Mouse (Mus musculus) lung, embryonic 16.5 days (tissue): ENCODE measurements at regions not wholly inside any gene's neighbourhood (a gene's known extent, or its start where the extent isn't known, plus 50 kb on each side); places are given as distances from the start of the nearest gene placed in this dataset.
A peak's percentile ranks its signal among the peaks of the same experiment; 100 is the strongest.

ENCODE experiments used
- ATAC-seq: fragments of 200-750 bp; cut with Nextera tagmentation; 2 replicates; pipeline ENCODE4 v1.8.0; 2017; ENCODE audit warnings: low read depth, mild to moderate bottlenecking, moderate library complexity
- H3K27ac ChIP-seq: fragments of 300-500 bp; sonication (generic); 2 replicates; pipeline ENCODE4 v1.5.1; 2014; ENCODE audit warnings: mild to moderate bottlenecking, control low read depth, low read length
- H3K27me3 ChIP-seq: fragments of 300-500 bp; sonication (generic); 2 replicates; pipeline ENCODE4 v1.6.1; 2014; ENCODE audit warnings: low read depth, low read length, mixed read lengths; ENCODE audit not compliant: control insufficient read depth, insufficient read depth
- H3K36me3 ChIP-seq: fragments of 300-500 bp; sonication (generic); 2 replicates; pipeline ENCODE4 v1.6.1; 2014; ENCODE audit warnings: low read length; ENCODE audit not compliant: control insufficient read depth, insufficient read depth
- H3K4me1 ChIP-seq: fragments of 300-500 bp; sonication (generic); replicated peaks from 2 replicates; pipeline ENCODE4 v1.6.1; 2014; ENCODE audit warnings: low read length, mixed read lengths; ENCODE audit not compliant: control insufficient read depth, insufficient read depth
- H3K4me2 ChIP-seq: fragments of 300-500 bp; sonication (generic); 2 replicates; pipeline ENCODE4 v1.6.1; 2014; ENCODE audit warnings: low read depth, low read length, control low read depth
- H3K4me3 ChIP-seq: fragments of 300-500 bp; sonication (generic); 2 replicates; pipeline ENCODE4 v1.5.1; 2014; ENCODE audit warnings: mild to moderate bottlenecking, low read length, control low read depth
- H3K9ac ChIP-seq: fragments of 300-500 bp; sonication (generic); 2 replicates; pipeline ENCODE4 v1.6.1; 2014; ENCODE audit warnings: low read length, control low read depth
- H3K9me3 ChIP-seq: fragments of 300-500 bp; sonication (generic); 2 replicates; pipeline ENCODE4 v1.6.1; 2016; ENCODE audit warnings: low read length; ENCODE audit not compliant: control insufficient read depth
- WGBS: fragments of 180-500 bp; shearing (Covaris S2); extraction: QIAGEN DNeasy Blood & Tissue Kit; methylation state at CpG from one replicate; pipeline ENCODE4 v1.1.7; 2014; 5-methylcytosine and 5-hydroxymethylcytosine counted together

GRCm38 (mm10) chr3:58338976-58339375 lies 75.5 kb upstream of the Tsc22d2 start:
- Histone ChIP-seq H3K9ac (no peak overlapping the region), H3K4me1 (no peaks in the 10 kb centered on the region), H3K27me3 (no peaks in the 10 kb centered on the region), H3K4me2 (no peak overlapping the region), H3K27ac (no peak overlapping the region), H3K4me3 (no peak overlapping the region), H3K36me3 (no peaks in the 10 kb centered on the region), H3K9me3 (no peaks in the 10 kb centered on the region)
- no peak for ATAC-seq
- 78% methylated on average over 7 of the region's 7 CpGs for WGBS

DNA sequence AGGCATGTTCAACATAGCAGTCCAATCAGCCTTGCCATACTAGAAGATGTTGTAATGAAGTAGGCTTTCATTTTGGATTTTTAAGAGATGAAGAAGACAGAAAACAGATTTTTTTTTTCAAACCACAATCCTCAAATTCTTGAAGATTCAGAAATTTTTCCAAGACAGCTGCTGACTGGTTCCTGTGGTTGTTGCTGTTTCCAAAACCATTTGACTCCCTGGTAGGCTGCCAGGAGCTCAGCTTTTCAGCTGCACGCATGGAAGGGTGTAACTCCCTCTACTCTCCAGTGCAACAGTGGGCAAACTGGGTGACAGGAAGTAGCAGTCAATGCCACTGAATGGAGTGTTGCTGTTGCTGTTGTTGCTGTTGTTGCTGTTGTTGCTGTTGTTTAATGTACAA lies 72.4 kb upstream of the Tsc22d2 start:
- Histone ChIP-seq H3K27me3 (no peaks in the 10 kb centered on the region), H3K27ac (no peak overlapping the region), H3K9ac (no peak overlapping the region), H3K4me2 (no peak overlapping the region), H3K4me3 (no peak overlapping the region), H3K9me3 (no peaks in the 10 kb centered on the region), H3K4me1 (no peaks in the 10 kb centered on the region), H3K36me3 (no peaks in the 10 kb centered on the region)
- WGBS, result 50% methylated on average over 1 of the region's 1 CpGs
- ATAC-seq, result no peak

GRCm38 (mm10) chr3:58362563-58362962 lies 52.0 kb upstream of the Tsc22d2 start:
- H3K4me3 ChIP-seq, result no peak overlapping the region
- no peaks in the 10 kb centered on the region for H3K9me3 ChIP-seq
- no peak overlapping the region for H3K4me2 ChIP-seq
- 54% methylated on average over 4 of the region's 4 CpGs for WGBS
- no peak overlapping the region for H3K9ac ChIP-seq
- no peaks in the 10 kb centered on the region for H3K36me3 ChIP-seq
- H3K4me1 ChIP-seq, result no peaks in the 10 kb centered on the region
- H3K27ac ChIP-seq, result no peak overlapping the region
- peak; percentile 41; the same call in 1 of the 2 replicates for ATAC-seq
- no peaks in the 10 kb centered on the region for H3K27me3 ChIP-seq

- H3K4me2 ChIP-seq, result no peak overlapping the region
- H3K36me3 ChIP-seq, result no peaks in the 10 kb centered on the region
- no peak for ATAC-seq
- H3K4me3 ChIP-seq, result no peak overlapping the region
- H3K9ac ChIP-seq, result no peak overlapping the region
- no peaks in the 10 kb centered on the region for H3K27me3 ChIP-seq
- H3K9me3 ChIP-seq, result no peaks in the 10 kb centered on the region
- H3K27ac ChIP-seq, result no peak overlapping the region
- 56% methylated on average over 3 of the region's 3 CpGs for WGBS
- H3K4me1 ChIP-seq, result no peaks in the 10 kb centered on the region
These were observed 50.0 kb upstream of the Tsc22d2 start for GRCm38 (mm10) chr3:58364526-58364925.
